Mouse (Mus musculus): ENCODE results near the gene Cnppd1. TPM values are rescaled to one million over a fixed set of nuclear protein-coding genes. Genes with fewer than 3 reads are reported as not detected.

The Cnppd1 gene
- 48.2 and 52.3 TPM in 2 replicates for polyA plus RNA-seq (2015; fragmentation: Nextera tagmentation; extraction: Ambion mirVana)

- H3K4me2 ChIP-seq: peak within 1 kb of the TSS; percentile 98
- peak within 1 kb of the TSS; percentile 99 for H3K27ac ChIP-seq (replicated peaks)
- H3K9me3 ChIP-seq: no peaks in the 10 kb centered on the region
- ATAC-seq (ENCODE audit: low FRiP score, low read depth): peak; percentile 90
- peak within 1 kb of the TSS; percentile 92 for H3K9ac ChIP-seq
- H3K27me3 ChIP-seq: no peaks in the 10 kb centered on the region
- H3K4me1 ChIP-seq (replicated peaks): peaks cover 39% of the 10 kb centered on the region
- peaks cover 47% of the 10 kb centered on the region for H3K36me3 ChIP-seq
- H3K4me3 ChIP-seq: peak within 1 kb of the TSS; percentile 90
- WGBS: under 1% methylated on average over 87 of the region's 91 CpGs
Measured at GRCm38 (mm10) chr1:75142301-75143261, at the start of gene Cnppd1, which contains the start of gene Retreg2. Cnppd1 (minus strand) TSS chr1:75142711. Retreg2 (plus strand) TSS chr1:75142778.

DNA sequence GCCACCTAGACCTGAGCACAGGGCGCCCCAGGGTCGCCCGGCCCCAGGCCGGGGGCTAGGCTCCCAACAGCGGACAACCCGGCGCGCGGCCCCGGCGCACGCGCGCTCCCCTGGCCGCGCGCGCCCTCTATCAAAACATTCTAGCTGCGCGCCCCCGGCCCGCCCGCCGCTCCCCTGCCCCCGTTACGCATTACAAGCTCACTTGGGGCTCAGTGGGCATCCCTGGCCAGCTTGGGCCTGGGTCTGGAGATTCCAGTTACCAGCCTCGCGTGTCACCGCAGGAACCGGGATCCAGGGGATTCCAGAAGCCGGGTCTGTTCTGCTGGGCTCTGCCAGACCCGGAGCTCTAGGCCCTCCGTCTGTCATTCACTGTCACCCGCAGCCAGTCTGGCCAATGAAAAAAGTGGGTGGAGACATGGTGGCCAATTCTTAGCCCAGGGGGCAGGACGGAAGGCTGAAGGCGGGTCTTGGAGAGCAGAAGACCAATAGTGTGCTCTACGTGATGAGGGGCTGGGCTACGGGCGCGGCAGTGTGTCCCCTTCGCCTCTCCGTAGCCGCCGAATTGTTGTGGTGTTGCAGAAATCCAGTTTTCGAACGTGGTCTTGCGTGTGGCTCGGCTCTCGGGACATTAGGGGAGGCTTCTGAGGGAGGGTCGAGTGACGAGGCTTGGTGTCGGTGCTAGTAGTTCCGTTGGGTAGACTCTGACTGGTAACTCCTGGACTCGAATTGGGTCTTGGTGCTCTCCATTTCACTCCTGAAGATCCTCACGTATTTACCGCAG lies 49.3 kb upstream of the Cnppd1 start, which contains the start of the genes Ankzf1 and Atg9a:
Gene Ankzf1, plus strand, starts transcription at position 530 of the 781 bp plus-strand sequence.
Gene Atg9a, minus strand, starts transcription at position 575 of the 781 bp plus-strand sequence.
- under 1% methylated on average over 55 of the region's 56 CpGs for WGBS
- Histone ChIP-seq H3K9me3 (no peaks in the 10 kb centered on the region), H3K36me3 (peaks cover 34% of the 10 kb centered on the region), H3K4me2 (peak within 1 kb of the TSS; percentile 94), H3K4me3 (peak within 1 kb of the TSS; percentile 82), H3K4me1 (replicated peaks) (peaks cover 28% of the 10 kb centered on the region), H3K27ac (replicated peaks) (peak within 1 kb of the TSS; percentile 98), H3K9ac (peak within 1 kb of the TSS; percentile 96), H3K27me3 (no peaks in the 10 kb centered on the region)
- ATAC-seq (ENCODE audit: low FRiP score, low read depth): peak; percentile 99

GRCm38 (mm10) chr1:75191258-75191621 lies 48.7 kb upstream of the Cnppd1 start:
- Histone ChIP-seq H3K4me2 (peak overlapping the region; percentile 92), H3K4me1 (replicated peaks) (peaks cover 28% of the 10 kb centered on the region), H3K36me3 (peaks cover 36% of the 10 kb centered on the region), H3K9me3 (no peaks in the 10 kb centered on the region), H3K27me3 (no peaks in the 10 kb centered on the region), H3K27ac (replicated peaks) (peak overlapping the region; percentile 98), H3K4me3 (peak overlapping the region; percentile 82), H3K9ac (peak overlapping the region; percentile 96)
- WGBS: 44% methylated on average over 5 of the region's 5 CpGs
- no peak; the same call in 1 of the 2 replicates for ATAC-seq (ENCODE audit: low FRiP score, low read depth)

GRCm38 (mm10) chr1:75190577-75190976 lies 48.1 kb upstream of the Cnppd1 start:
- Histone ChIP-seq H3K4me3 (peak overlapping the region; percentile 82; the same call in 1 of the 2 replicates), H3K9ac (peak overlapping the region; percentile 96; the same call in 1 of the 2 replicates), H3K27ac (replicated peaks) (no peak overlapping the region), H3K4me1 (replicated peaks) (peaks cover 28% of the 10 kb centered on the region), H3K27me3 (no peaks in the 10 kb centered on the region), H3K9me3 (no peaks in the 10 kb centered on the region), H3K4me2 (peak overlapping the region; percentile 92), H3K36me3 (peaks cover 39% of the 10 kb centered on the region)
- 76% methylated on average over 2 of the region's 2 CpGs for WGBS
- no peak for ATAC-seq (ENCODE audit: low FRiP score, low read depth)

GRCm38 (mm10) chr1:75187914-75188483 lies 45.5 kb upstream of the Cnppd1 start:
- Histone ChIP-seq H3K27ac (replicated peaks) (no peak overlapping the region), H3K4me3 (no peak overlapping the region), H3K36me3 (peaks cover 61% of the 10 kb centered on the region), H3K4me2 (no peak overlapping the region), H3K9me3 (no peaks in the 10 kb centered on the region), H3K4me1 (replicated peaks) (peaks cover 20% of the 10 kb centered on the region), H3K9ac (no peak overlapping the region), H3K27me3 (no peaks in the 10 kb centered on the region)
- 83% methylated on average over 2 of the region's 2 CpGs for WGBS
- ATAC-seq (ENCODE audit: low FRiP score, low read depth): no peak

DNA sequence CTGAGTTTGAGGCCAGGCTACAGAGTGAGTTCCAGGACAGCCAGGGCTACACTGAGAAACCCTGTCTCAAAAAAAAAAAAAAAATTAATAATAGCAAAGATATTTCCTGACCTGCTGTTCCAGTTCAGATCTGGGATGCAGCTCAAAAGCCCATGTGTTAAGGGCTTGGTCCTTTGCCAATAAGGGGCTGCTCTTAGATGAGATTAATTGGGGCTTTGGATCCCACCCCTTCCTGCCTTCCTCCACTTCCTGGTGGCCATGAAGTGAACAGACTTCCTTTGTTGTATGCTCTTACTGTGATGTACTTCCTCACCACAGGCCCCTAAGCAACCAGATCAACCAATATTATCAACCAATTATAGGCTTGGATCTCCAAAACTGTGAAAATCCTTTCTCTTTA lies 44.6 kb upstream of the Cnppd1 start:
- Histone ChIP-seq H3K4me3 (no peak overlapping the region), H3K4me2 (no peak overlapping the region), H3K27me3 (no peaks in the 10 kb centered on the region), H3K36me3 (peaks cover 70% of the 10 kb centered on the region), H3K27ac (replicated peaks) (no peak overlapping the region), H3K9ac (no peak overlapping the region), H3K4me1 (replicated peaks) (peaks cover 15% of the 10 kb centered on the region), H3K9me3 (no peaks in the 10 kb centered on the region)
- ATAC-seq (ENCODE audit: low FRiP score, low read depth): no peak

DNA sequence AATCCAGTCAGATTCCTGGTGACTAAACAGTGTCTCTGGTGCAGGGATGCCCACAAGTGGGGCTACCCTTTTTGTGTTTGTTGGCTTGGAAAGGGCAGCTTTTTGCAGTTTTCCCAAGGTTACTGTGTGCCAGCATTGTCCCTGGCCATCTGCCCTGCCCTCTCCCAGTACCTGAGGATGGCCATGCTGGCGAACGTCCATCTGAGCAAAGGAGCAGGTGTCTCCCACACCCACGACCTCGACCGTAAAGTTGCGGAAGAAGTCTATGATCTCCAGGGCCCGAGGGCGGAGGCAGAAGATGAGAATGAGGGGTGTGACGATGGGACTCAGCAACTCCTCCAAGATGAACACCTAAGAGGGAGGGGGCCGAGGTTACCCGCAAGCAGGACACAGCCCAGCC lies 43.0 kb upstream of the Cnppd1 start:
- H3K36me3 ChIP-seq: peaks cover 81% of the 10 kb centered on the region
- no peaks in the 10 kb centered on the region for H3K9me3 ChIP-seq
- no peak overlapping the region for H3K4me3 ChIP-seq
- H3K9ac ChIP-seq: no peak overlapping the region
- no peak for ATAC-seq (ENCODE audit: low FRiP score, low read depth)
- H3K27me3 ChIP-seq: no peaks in the 10 kb centered on the region
- peaks cover 10% of the 10 kb centered on the region for H3K4me1 ChIP-seq (replicated peaks)
- H3K27ac ChIP-seq (replicated peaks): no peak overlapping the region
- H3K4me2 ChIP-seq: no peak overlapping the region
- WGBS: 90% methylated on average over 11 of the region's 11 CpGs

GRCm38 (mm10) chr1:75182160-75182559 lies 39.6 kb upstream of the Cnppd1 start:
- no peak for ATAC-seq (ENCODE audit: low FRiP score, low read depth)
- Histone ChIP-seq H3K4me2 (no peak overlapping the region), H3K27me3 (no peaks in the 10 kb centered on the region), H3K27ac (replicated peaks) (no peak overlapping the region), H3K9me3 (no peaks in the 10 kb centered on the region), H3K4me3 (no peak overlapping the region), H3K9ac (no peak overlapping the region), H3K36me3 (peaks cover 68% of the 10 kb centered on the region), H3K4me1 (replicated peaks) (peaks cover 30% of the 10 kb centered on the region)
- 71% methylated on average over 4 of the region's 4 CpGs for WGBS

GRCm38 (mm10) chr1:75181377-75181870 lies 38.9 kb upstream of the Cnppd1 start:
- Histone ChIP-seq H3K4me3 (no peak overlapping the region), H3K27ac (replicated peaks) (no peak overlapping the region), H3K4me1 (replicated peaks) (peaks cover 30% of the 10 kb centered on the region), H3K9ac (no peak overlapping the region), H3K27me3 (no peaks in the 10 kb centered on the region), H3K9me3 (no peaks in the 10 kb centered on the region), H3K36me3 (peaks cover 68% of the 10 kb centered on the region), H3K4me2 (no peak overlapping the region)
- ATAC-seq (ENCODE audit: low FRiP score, low read depth): no peak
- 80% methylated on average over 4 of the region's 4 CpGs for WGBS

- peaks cover 30% of the 10 kb centered on the region for H3K4me1 ChIP-seq (replicated peaks)
- 41% methylated on average over 7 of the region's 7 CpGs for WGBS
- H3K27me3 ChIP-seq: no peaks in the 10 kb centered on the region
- H3K9ac ChIP-seq: no peak overlapping the region
- no peak for ATAC-seq (ENCODE audit: low FRiP score, low read depth)
- H3K27ac ChIP-seq (replicated peaks): no peak overlapping the region
- peak overlapping the region; percentile 89 for H3K4me2 ChIP-seq
- peak overlapping the region; percentile 50; the same call in 1 of the 2 replicates for H3K4me3 ChIP-seq
- H3K9me3 ChIP-seq: no peaks in the 10 kb centered on the region
- peaks cover 68% of the 10 kb centered on the region for H3K36me3 ChIP-seq
Measured at GRCm38 (mm10) chr1:75180741-75181140, 38.2 kb upstream of the Cnppd1 start.

DNA sequence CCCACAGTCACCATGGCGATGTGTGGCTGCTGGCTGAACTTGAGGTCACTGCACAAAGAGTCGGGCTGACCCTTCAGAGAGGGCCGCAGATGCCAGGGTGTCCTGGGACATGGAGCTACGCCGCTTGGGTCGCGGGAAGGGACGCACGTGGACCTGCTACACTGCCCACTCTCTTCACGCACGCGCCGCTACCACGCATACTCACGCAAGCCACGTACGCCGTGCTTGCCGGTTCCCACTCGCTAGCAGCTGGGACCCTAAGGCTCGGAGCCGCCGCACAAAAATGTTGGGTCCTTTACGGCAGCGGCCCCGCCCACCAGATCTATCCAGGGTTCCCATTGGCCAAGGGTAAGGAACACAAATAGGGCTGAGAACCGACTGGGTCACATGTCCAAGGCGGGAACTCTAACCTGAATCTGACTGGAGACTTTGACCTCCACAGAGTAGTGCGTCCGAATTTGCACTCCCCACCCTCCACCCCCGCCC lies 37.6 kb upstream of the Cnppd1 start, which contains the start of gene Abcb6:
Gene Abcb6, minus strand, starts transcription at position 288 of the 486 bp plus-strand sequence.
- peaks cover 68% of the 10 kb centered on the region for H3K36me3 ChIP-seq
- peak within 1 kb of the TSS; percentile 61 for H3K27ac ChIP-seq (replicated peaks)
- no peaks in the 10 kb centered on the region for H3K9me3 ChIP-seq
- ATAC-seq (ENCODE audit: low FRiP score, low read depth): peak; percentile 91
- under 1% methylated on average over 31 of the region's 31 CpGs for WGBS
- peak within 1 kb of the TSS; percentile 50 for H3K4me3 ChIP-seq
- H3K4me1 ChIP-seq (replicated peaks): peaks cover 30% of the 10 kb centered on the region
- H3K9ac ChIP-seq: peak within 1 kb of the TSS; percentile 50
- no peaks in the 10 kb centered on the region for H3K27me3 ChIP-seq
- peak within 1 kb of the TSS; percentile 89 for H3K4me2 ChIP-seq

All from hindbrain, embryonic 15.5 days (tissue).